Mouse (Mus musculus) T-helper 1 cell (primary cell): ENCODE results near the gene Ric1.

ENCODE experiments used
- in situ Hi-C: fragments of 300-600 bp; cut with MboI, MseI; formaldehyde crosslinking; loops from one replicate; pipeline ENCODE4 v1.15.1; 2025; ENCODE audit warnings: high pct_unique_total_duplicates

Ric1 gene

DNA sequence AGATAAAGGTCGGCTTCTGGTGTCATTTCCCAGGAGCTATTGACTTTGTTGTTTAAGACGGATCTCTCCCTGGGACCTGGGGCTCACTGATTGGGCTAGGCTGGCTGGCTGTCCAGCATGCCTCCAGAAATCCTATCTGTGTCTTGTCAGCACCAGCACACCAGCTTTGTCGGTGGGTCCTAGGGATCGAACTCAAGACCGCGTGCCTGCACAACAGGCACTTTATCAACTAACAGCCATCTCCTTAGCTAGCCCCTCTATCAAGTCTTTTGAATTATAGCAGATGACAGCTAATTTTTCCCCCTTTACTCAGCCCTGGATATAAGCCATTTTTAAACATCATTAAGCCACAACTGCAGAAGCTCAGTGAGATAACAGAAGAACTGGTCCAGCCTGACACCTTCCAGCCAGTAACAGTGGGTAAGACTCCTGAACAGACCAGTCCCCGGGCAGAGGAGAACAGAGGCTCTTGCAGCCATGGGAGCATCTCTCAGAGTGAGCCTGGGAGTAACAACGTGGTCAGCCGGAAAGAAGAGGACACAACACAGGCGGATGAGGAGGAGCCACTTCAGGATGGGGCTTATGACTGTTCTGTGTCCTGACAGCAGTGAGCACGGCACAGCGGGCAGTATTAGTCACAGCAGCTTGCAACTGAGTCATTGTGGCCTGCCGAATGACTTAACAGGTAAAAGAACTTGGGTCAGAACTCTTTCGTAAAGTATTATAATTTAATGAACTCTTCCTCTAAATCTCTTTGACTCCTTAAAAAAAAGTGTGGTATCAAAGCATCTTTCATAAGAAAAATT, 81.7 kb downstream of the Ric1 start:
- in situ Hi-C loops = no loop called here

GRCm38 (mm10) chr19:29604653-29605052, 82.6 kb downstream of the Ric1 start:
- in situ Hi-C loops = no loop called here

DNA sequence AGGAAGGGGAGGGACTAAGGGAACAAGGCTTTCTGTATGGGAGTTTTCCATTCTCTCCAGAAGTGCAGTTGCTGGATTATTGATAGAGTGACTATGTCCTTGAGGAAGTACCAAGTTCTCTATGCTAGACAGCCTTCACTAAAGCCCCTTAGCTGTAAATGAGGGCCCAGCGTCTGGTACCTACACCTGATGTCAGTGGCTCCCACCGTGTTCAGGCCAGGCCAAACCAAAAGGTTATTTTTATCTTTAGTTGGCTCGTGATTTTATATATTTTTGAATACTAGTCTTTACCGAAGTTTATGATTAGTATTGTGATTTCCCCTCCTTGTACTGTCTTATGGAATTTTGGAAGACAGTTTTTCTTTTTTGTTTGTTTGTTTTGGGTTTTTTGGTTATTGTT, 85.4 kb downstream of the Ric1 start:
- in situ Hi-C loops = no loop called here

- in situ Hi-C loops = no loop called here
These were observed 86.1 kb downstream of the Ric1 start for GRCm38 (mm10) chr19:29608212-29608611.

- in situ Hi-C loops = no loop called here
These were observed 88.8 kb downstream of the Ric1 start for GRCm38 (mm10) chr19:29610907-29611306.

GRCm38 (mm10) chr19:29612102-29612501, 90.0 kb downstream of the Ric1 start:
- in situ Hi-C loops = no loop called here

DNA sequence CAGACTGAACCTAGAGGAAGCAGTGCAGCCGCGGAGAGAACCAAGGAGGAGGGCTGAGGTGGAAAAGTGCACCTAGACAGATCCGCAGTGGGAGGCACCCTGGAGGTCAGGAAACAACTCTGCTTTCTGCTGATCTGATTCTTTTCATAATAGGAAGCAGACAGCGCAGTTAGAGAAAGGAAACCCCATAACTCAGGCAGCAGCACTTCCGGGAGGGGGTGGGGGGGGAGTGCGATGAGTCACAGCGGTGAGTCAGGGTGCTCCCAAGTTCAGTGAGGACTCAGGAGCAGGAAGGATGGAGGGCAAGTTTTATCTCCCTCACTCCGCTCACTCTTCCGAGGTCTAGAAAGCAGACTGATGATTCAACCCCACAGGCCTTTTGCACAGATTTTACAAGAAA, 119.0 kb downstream of the Ric1 start:
- in situ Hi-C loops = no loop called here

DNA sequence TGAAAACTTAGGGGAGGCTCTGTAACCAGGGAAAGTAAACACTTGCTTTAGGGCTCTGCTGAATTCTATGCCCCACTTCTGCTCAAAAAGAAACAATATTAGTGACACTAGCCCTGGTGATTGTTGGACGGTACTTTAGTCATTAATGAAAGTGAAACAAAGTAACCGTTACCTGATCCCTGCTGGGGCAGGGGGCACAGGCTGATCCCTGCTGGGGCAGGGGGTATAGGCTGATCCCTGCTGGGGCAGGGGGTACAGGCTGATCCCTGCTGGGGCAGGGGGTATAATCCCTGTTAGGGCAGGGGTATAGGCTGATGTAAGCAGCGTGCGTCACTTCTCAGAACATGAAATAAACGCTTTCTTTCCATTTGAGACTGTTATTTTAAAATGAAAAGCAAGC, 119.4 kb downstream of the Ric1 start:
- in situ Hi-C loops = no loop called here

GRCm38 (mm10) chr19:29642211-29642610, 120.1 kb downstream of the Ric1 start:
- in situ Hi-C loops = no loop called here

GRCm38 (mm10) chr19:29643194-29643922, 121.3 kb downstream of the Ric1 start:
- in situ Hi-C loops = no loop called here

- in situ Hi-C loops = no loop called here
These were observed 122.7 kb downstream of the Ric1 start for GRCm38 (mm10) chr19:29644747-29645146.

DNA sequence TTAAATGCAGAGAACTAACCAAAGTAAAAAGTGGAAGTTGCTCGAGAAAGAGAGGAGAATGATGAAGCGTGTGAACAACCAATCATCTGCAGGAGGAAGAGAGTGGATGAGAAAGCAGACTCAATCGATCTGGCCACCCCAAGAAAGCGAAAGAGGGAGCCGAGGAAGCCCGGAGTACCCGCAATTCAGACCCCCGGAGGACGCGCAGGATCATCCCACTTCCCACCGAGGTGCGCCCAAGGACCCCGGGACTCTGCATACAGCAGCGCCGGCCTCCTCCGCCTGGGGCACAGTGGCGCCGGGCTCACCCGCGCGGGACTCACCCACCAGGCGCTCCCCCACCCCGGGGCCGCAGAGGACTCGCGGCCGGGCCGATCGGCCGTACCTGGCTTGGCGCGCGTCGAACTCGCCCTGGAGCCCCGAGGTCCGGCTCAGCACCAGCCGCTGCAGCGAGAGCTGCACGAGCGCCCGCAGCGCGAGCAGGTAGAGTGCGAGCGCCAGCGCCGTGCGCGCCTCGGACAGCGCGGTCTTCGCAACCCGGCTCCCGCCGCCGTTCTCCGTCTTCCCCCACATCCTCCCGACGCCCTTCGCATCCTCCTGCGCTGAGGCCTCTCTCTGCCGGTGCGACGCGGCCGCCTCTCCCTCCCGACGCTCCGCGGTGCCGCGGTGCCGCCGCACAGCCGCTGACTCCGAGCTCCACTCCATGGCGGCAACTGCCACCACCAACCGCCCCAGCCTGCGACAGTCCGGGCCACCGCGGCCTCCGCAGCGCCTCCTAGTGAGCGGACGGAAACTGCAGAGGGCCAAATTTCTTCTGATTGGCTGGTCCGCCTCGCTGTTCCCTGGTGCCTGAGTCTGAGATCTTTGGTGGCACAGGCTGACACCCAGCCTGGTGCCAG, 125.8 kb downstream of the Ric1 start, which contains the start of gene Ermp1:
Ermp1 (minus strand) TSS at position 765 of the 899 bp plus-strand sequence.
- in situ Hi-C loops = no loop called here

- in situ Hi-C loops = no loop called here
These were observed 126.5 kb downstream of the Ric1 start for GRCm38 (mm10) chr19:29648550-29648914.

DNA sequence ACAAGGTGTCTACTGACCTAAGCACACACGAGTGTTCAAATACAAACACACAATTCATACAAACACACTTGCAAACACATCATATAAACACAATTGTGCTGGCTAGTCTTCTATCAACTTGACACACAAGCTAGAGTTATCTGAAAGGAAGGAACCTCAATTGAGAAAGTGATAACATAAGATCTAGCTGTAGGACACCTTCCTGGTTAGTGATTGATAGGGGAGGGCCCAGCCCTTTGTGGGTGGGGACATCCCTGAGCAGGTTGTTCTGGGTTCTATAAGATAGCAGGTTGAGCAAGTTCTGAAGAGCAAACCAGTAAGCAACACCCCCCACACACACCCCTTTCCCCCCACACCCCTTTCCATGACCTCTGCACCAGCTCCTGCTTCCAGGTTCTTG, 127.6 kb downstream of the Ric1 start:
- in situ Hi-C loops = no loop called here

GRCm38 (mm10) chr19:29653768-29654265, 131.7 kb downstream of the Ric1 start:
- in situ Hi-C loops = no loop called here

GRCm38 (mm10) chr19:29655148-29655547, 133.1 kb downstream of the Ric1 start:
- in situ Hi-C loops = no loop called here

- in situ Hi-C loops = no loop called here
These were observed 133.9 kb downstream of the Ric1 start for GRCm38 (mm10) chr19:29656029-29656428.
